Mouse (Mus musculus) stomach, embryonic 15.5 days (tissue): Measurements from ENCODE around the gene Tomm40l. TPM values are rescaled to one million over a fixed set of nuclear protein-coding genes. Genes with fewer than 3 reads are reported as not detected.

Experiments used
- ATAC-seq: fragments of 200-750 bp; cut with Nextera tagmentation; 2 replicates; pipeline ENCODE4 v1.8.0; 2017; ENCODE audit warnings: low read depth, moderate number of reproducible peaks, moderate TSS enrichment; ENCODE audit not compliant: insufficient read depth, low FRiP score
- H3K27ac ChIP-seq: fragments of 300-500 bp; sonication (generic); 2 replicates; pipeline ENCODE4 v1.5.1; 2015; ENCODE audit warnings: mild to moderate bottlenecking, inconsistent platforms
- H3K27me3 ChIP-seq: fragments of 300-500 bp; sonication (generic); replicated peaks from 2 replicates; pipeline ENCODE4 v1.6.1; 2015; ENCODE audit warnings: inconsistent platforms
- H3K36me3 ChIP-seq: fragments of 300-500 bp; sonication (generic); 2 replicates; pipeline ENCODE4 v1.6.1; 2015; ENCODE audit warnings: inconsistent platforms
- H3K4me1 ChIP-seq: fragments of 300-500 bp; sonication (generic); 2 replicates; pipeline ENCODE4 v1.6.1; 2015; ENCODE audit warnings: inconsistent platforms
- H3K4me2 ChIP-seq: fragments of 300-500 bp; sonication (generic); 2 replicates; pipeline ENCODE4 v1.6.1; 2015; ENCODE audit warnings: mild to moderate bottlenecking, inconsistent platforms
- H3K4me3 ChIP-seq: fragments of 300-500 bp; sonication (generic); replicated peaks from 2 replicates; pipeline ENCODE4 v1.5.1; 2015; ENCODE audit warnings: inconsistent platforms
- H3K9ac ChIP-seq: fragments of 300-500 bp; sonication (generic); 2 replicates; pipeline ENCODE4 v1.6.1; 2015; ENCODE audit warnings: inconsistent platforms
- H3K9me3 ChIP-seq: fragments of 300-500 bp; sonication (generic); 2 replicates; pipeline ENCODE4 v1.6.1; 2016; ENCODE audit warnings: inconsistent platforms
- WGBS: fragments of 180-500 bp; shearing (Covaris S2); methylation state at CpG from one replicate; pipeline ENCODE4 v1.1.7; 2015; 5-methylcytosine and 5-hydroxymethylcytosine counted together
- polyA plus RNA-seq: library from polyadenylated mRNA; unstranded; fragments of >200 nt; fragmentation: Nextera tagmentation; extraction: Ambion mirVana; gene quantifications from 2 replicates; pipeline ENCODE4 v1.2.1, GENCODE M21; 2015

Tomm40l gene
- polyA plus RNA-seq, 1 experiment from 2014 or later: 22.4 TPM

DNA sequence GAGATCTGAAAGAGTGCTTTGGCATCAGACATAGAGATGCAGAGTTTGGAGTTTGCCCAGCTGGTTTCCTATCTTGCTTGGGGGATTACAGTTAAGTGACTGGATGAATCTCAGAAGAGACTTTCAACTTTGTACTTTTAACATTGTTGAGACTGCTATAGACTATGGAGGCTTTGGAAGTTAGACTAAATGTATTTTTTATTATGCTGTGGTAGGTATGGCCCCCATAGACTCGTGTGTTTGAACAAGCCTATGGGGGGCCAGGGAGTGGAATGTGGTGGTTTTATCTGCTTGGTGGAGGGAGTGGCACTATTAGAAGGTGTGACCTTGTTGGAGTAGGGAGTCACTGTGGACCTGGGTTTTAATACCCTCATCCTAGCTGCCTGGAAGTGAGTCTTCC, 22.8 kb downstream of the Tomm40l start:
- no peak for ATAC-seq
- H3K4me2 ChIP-seq: no peak overlapping the region
- H3K4me3 ChIP-seq: no peak overlapping the region
- no peak overlapping the region for H3K27ac ChIP-seq
- no peaks in the 10 kb centered on the region for H3K9me3 ChIP-seq
- 41% methylated on average over 1 of the region's 1 CpGs for WGBS
- no peak overlapping the region for H3K9ac ChIP-seq
- H3K27me3 ChIP-seq: peaks cover 17% of the 10 kb centered on the region
- H3K4me1 ChIP-seq: peaks cover 11% of the 10 kb centered on the region
- no peaks in the 10 kb centered on the region for H3K36me3 ChIP-seq

DNA sequence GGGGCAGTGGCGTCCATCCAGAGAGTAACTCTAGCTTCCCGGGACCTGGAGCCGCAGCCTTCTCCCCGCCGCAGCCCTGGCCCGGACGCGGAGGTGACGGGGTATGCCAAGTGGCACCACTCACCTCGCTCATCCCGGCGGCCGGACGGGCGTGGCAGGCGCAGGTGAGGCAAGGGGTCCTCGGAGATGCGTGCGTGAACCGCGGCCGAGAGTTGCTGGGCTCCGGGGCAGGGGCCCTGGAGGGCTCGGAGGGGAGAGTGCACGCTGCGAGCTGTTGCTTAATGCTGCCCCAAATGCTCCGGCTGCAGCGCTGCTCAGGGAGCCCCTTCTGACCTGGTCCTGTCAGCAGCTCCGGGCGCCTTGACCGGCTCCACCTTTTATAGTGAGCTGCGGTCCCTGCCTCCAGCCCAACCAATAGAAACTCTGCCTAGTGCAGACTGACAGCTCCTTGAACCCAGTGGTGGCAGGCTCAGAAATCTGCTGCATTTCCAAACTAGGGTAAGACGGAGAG, 26.4 kb downstream of the Tomm40l start, which contains the start of gene Pcp4l1:
Gene Pcp4l1 (minus strand): TSS at position 382 of the 511 bp plus-strand sequence.
- Histone ChIP-seq H3K9me3 (no peaks in the 10 kb centered on the region), H3K27me3 (peaks cover 21% of the 10 kb centered on the region), H3K36me3 (no peaks in the 10 kb centered on the region), H3K4me2 (peak within 1 kb of the TSS; percentile 91), H3K4me3 (peak within 1 kb of the TSS; percentile 51), H3K27ac (no peak within 1 kb of the TSS), H3K4me1 (peaks cover 25% of the 10 kb centered on the region), H3K9ac (peak within 1 kb of the TSS; percentile 23; the same call in 1 of the 2 replicates)
- ATAC-seq: peak; percentile 88
- under 1% methylated on average over 33 of the region's 33 CpGs for WGBS

DNA sequence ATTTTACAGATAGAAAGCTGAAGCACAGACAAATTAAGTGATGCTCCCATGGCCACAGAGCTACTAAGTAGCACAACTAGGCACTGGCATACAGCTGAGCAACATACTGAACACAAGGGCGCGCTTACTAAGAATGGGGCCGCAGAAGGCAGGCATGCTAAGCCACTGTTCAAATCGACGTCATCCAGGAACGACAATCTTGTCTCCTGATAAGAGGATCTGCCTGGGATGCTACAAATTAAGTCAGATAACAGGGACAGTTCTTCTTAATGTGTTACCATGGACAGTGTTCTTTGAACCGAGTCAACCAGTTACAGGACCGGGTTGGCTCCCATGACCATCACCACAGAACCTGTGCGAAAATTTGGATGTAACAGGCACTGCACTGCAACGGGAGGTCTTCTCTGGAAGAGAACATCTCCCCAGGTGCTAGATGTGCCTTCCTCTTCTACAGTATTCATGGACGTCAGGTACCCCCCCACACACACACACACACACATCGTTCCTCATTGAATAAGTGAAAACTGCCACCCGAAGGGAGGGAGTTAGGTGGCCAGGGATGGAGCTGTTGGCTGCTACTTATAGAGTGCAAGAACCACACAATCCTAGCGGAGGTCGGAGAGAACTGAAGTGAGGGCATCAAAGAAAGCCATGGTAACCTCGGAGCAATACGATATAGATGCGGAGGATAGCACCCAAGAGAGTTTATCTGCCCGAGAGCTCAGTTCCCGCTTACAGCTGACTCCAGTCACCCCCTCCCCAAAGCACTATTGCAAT, 27.1 kb downstream of the Tomm40l start:
- WGBS: 16% methylated on average over 20 of the region's 20 CpGs
- Histone ChIP-seq H3K4me3 (peak overlapping the region; percentile 51), H3K27me3 (peaks cover 21% of the 10 kb centered on the region), H3K27ac (no peak overlapping the region), H3K36me3 (no peaks in the 10 kb centered on the region), H3K4me2 (peak overlapping the region; percentile 91), H3K4me1 (peaks cover 25% of the 10 kb centered on the region), H3K9ac (peak overlapping the region; percentile 23; the same call in 1 of the 2 replicates), H3K9me3 (no peaks in the 10 kb centered on the region)
- ATAC-seq: no peak

DNA sequence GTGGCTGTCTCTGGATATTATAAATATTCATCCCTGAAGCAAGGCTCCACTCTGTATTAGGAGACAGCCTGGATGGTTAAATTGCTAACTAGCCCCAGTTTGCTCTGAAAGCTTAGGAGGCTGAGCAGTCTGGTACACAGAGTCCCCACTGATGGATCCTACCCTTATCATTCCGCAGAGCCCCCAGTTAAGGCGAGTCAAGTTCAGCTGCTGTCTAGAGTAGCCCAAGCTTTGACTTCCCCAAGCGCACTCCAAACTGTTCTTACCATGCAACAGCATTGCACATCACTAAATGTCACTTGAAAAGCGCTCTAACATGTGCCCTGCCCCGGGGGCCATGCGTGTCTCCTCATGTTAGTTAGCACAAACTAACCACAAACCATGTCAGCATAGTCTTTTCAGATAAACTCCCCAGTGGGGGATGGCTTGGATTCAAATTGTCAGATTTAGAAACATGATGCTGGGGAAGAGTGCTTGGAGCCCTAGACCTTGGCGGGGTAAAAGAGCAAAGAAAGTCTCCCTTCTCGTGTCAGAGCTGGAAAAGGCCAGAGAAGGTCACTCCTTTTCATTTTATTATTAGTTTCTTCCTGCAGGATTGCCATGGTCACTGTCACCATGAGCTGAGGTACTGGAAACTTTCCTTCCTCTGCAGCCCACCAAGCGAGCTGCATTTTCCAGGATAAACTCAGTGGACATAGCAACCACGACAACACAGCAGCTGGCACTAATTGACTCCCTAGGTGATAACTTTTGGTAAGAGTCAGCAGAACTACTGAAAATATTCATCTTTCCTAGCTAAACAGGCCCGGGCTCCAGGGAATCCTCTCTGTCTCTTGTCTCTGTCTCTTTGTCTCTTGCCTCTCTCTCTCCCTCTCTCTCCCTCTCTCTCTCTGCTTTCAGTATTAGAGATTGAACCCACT, 28.1 kb downstream of the Tomm40l start:
- no peaks in the 10 kb centered on the region for H3K36me3 ChIP-seq
- H3K27ac ChIP-seq: no peak overlapping the region
- WGBS: 31% methylated on average over 11 of the region's 11 CpGs
- no peak for ATAC-seq
- peak overlapping the region; percentile 46; the same call in 1 of the 2 replicates for H3K4me2 ChIP-seq
- no peaks in the 10 kb centered on the region for H3K9me3 ChIP-seq
- H3K27me3 ChIP-seq: peaks cover 21% of the 10 kb centered on the region
- H3K9ac ChIP-seq: no peak overlapping the region
- peaks cover 33% of the 10 kb centered on the region for H3K4me1 ChIP-seq
- H3K4me3 ChIP-seq: no peak overlapping the region

DNA sequence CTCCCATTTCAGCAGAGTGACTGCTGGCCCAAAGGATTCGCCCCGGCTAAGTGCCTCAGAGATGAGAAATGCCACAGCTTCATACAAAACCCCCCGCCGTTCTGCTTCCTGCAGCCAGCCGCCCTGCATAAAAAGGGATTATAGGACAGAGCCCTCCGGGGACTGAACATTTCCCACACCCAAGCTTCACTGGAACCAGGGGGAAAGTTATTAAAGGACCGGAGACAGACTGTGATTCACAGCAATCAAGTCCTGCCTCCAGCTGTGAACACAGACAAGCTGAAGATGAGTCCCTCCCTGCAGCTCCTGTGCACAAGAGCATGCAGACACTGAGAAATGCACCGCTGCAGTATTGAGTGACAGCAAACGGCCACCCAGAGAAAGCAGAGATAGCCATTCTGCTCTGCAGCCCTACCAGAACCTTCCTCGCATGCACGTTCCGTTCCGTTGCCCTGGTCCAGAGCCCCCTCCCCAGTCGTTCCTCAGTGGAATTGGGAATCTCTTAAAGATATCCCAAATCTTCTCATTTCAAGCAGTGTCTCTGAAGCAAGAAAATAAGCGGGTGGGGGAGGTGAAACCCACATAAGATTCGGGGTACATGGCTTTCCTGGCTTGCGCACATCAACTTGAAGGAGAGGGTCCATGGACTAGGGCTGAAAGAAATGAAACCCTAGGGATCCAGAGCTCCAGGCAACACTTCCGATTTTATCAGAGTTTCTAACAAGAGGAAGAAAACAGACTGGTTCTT, 29.0 kb downstream of the Tomm40l start:
- no peak for ATAC-seq
- peaks cover 37% of the 10 kb centered on the region for H3K4me1 ChIP-seq
- peaks cover 21% of the 10 kb centered on the region for H3K27me3 ChIP-seq
- no peak overlapping the region for H3K27ac ChIP-seq
- peak overlapping the region; percentile 46 for H3K4me2 ChIP-seq
- WGBS: 9% methylated on average over 18 of the region's 18 CpGs
- no peaks in the 10 kb centered on the region for H3K36me3 ChIP-seq
- H3K9ac ChIP-seq: no peak overlapping the region
- no peak overlapping the region; the same call in 1 of the 2 replicates for H3K4me3 ChIP-seq
- no peaks in the 10 kb centered on the region for H3K9me3 ChIP-seq

DNA sequence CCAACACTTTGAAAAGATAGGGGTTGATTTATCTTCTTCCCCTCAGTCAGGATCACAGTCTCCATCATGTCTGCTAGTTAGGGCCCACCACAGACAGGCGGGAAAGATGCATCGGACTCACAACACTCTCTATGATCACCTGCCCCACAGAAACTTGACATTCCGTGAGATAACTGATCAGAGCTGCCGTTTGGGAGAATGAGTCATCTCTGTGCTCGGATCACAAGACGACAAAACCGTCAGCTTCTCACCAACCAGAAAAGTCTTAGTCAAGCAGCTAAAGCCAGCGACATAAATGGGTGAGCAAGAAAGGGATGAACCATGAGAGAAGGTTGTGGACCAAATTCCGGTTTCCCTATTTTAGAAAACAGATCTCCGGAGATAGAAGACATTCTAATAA, 30.0 kb downstream of the Tomm40l start:
- ATAC-seq: no peak
- Histone ChIP-seq H3K36me3 (no peaks in the 10 kb centered on the region), H3K27me3 (peaks cover 21% of the 10 kb centered on the region), H3K9ac (no peak overlapping the region), H3K4me3 (no peak overlapping the region), H3K4me2 (no peak overlapping the region), H3K27ac (no peak overlapping the region), H3K9me3 (no peaks in the 10 kb centered on the region), H3K4me1 (peaks cover 37% of the 10 kb centered on the region)
- WGBS: 59% methylated on average over 10 of the region's 10 CpGs

DNA sequence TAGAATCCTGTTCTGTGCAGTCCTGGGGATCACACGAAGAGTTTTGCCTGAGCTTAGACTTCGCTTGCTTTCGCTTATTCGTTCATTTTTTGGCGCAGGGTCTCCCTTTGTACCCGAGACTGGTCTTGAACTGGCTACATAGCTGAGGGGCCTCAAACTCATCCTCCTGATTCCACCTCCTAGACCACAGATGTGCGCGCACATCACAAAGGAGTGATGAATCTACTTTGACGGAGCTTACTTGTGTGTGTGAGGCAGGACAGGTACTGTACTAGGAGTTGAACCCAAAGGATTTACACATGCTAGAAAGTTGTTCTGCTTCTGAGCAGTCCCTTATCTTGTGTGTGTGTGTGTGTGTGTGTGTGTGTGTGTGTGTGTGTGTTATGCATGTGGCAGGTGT, 31.5 kb downstream of the Tomm40l start:
- H3K4me3 ChIP-seq: no peak overlapping the region
- peaks cover 16% of the 10 kb centered on the region for H3K27me3 ChIP-seq
- peaks cover 35% of the 10 kb centered on the region for H3K4me1 ChIP-seq
- no peak overlapping the region for H3K27ac ChIP-seq
- WGBS: 94% methylated on average over 9 of the region's 9 CpGs
- H3K9me3 ChIP-seq: no peaks in the 10 kb centered on the region
- no peak overlapping the region for H3K9ac ChIP-seq
- no peak overlapping the region for H3K4me2 ChIP-seq
- no peaks in the 10 kb centered on the region for H3K36me3 ChIP-seq
- ATAC-seq: no peak

DNA sequence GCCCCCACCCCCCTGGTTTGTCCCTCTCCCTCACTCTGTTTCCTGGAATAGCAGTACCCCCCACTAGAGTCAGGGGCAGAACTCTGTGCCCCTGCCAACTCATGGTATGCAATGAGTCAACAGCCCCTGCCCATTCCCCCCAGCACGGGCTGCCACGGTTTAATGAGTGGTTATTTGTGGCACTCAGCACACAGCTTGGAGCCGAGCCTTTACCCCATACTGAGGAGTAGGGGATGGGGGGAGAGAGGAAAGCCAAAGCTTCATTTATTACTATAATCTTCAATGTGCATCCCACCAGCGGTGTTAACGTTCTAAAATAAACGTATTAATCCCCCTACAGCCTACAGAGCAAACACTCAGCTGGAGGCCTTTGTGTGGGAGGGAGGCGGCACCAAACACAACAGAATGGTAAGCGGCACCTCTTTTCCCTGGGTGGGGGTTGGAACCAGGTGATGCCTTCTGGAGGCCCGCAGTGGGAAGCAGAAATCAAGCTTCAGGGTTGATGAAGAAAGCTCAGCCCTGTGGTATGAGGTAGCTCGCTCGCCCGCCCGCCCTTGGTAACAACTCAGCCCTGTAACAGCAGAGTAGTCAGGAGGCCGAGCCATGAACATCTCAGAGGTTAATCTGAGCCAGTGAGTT, 32.7 kb downstream of the Tomm40l start:
- peak; percentile 58; the same call in 1 of the 2 replicates for ATAC-seq
- Histone ChIP-seq H3K36me3 (no peaks in the 10 kb centered on the region), H3K4me3 (no peak overlapping the region), H3K27me3 (peaks cover 5% of the 10 kb centered on the region; the same call in 1 of the 2 replicates), H3K9me3 (no peaks in the 10 kb centered on the region), H3K9ac (no peak overlapping the region), H3K4me1 (peaks cover 32% of the 10 kb centered on the region), H3K27ac (peak overlapping the region; percentile 69), H3K4me2 (peak overlapping the region; percentile 12; the same call in 1 of the 2 replicates)
- 36% methylated on average over 14 of the region's 14 CpGs for WGBS

DNA sequence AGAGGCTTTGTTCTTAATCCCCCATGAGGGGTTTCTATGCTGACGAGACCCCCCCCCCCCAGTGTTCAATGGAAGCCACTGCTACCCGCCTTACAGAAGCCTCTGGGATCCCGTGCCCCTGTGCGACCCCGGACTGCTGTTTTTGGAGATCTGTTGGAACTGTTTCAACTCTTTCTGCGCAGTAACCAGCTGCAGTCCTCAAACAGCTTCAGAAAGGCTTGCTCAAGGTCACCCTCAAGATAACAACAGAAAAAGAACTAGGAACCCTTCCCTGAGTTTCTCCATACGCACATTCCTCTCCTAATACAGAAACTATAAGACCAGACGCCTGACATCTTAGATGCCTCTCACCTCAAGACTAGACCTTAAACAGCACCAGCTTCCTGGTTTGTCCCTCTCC, 33.3 kb downstream of the Tomm40l start:
- Histone ChIP-seq H3K9ac (no peak overlapping the region), H3K27me3 (no peaks in the 10 kb centered on the region; the same call in 1 of the 2 replicates), H3K4me3 (no peak overlapping the region), H3K9me3 (no peaks in the 10 kb centered on the region), H3K27ac (peak overlapping the region; percentile 69), H3K4me2 (peak overlapping the region; percentile 12; the same call in 1 of the 2 replicates), H3K36me3 (no peaks in the 10 kb centered on the region), H3K4me1 (peaks cover 30% of the 10 kb centered on the region)
- WGBS: 14% methylated on average over 8 of the region's 8 CpGs
- ATAC-seq: no peak

DNA sequence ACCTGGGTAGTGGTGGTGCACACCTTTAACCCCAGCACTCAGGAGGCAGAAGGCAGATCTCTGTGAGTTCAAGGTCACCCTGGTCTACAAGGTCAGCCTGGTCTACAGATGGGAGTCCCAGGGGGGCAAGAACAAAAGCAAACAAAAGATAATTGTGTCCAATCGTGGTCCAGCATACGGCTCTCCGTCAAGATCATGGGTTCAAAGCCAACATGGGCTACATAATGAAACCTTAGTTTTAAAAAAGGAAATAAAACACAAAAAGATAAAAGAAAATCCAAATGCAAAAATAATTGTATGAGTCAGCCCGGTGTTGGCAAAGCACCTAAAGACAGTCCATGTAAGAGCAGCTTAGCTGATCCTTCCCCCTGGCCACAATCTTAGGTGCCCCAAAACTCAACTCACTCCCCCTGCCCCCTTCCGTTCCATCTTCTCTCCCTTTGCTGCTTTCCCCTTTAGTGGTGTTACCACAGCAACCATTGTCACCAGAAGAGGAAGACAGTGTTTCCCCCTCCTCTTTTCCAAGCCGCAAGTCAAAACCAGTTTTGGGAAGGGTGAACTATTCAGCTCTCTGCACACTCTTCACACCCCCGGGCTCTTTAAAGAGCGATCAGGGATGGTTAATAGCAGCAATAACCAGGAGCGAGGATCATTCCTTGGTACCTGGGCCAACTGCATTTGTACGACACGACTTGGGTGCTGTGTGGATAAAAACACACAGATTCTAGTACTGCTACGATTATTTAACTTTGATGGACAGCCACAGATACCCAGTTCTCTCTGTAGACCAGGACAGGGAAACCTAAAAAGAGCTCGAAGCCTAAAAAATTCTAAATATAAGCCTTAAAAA, 34.2 kb downstream of the Tomm40l start:
- Histone ChIP-seq H3K27ac (no peak overlapping the region), H3K9ac (no peak overlapping the region), H3K4me2 (no peak overlapping the region), H3K27me3 (no peaks in the 10 kb centered on the region), H3K9me3 (no peaks in the 10 kb centered on the region), H3K4me3 (no peak overlapping the region), H3K36me3 (no peaks in the 10 kb centered on the region), H3K4me1 (peaks cover 25% of the 10 kb centered on the region)
- whole genome bisulfite sequencing: 68% methylated on average over 13 of the region's 13 CpGs
- no peak for ATAC-seq
